Mouse (Mus musculus): ENCODE results near the gene C87977. TPM values are rescaled to one million over a fixed set of nuclear protein-coding genes. Genes with fewer than 3 reads are reported as not detected.

Gene C87977
- not detected for total RNA-seq (2023)

GRCm38 (mm10) chr4:144213218-144213617, at the start of gene C87977:
Gene C87977, minus strand, starts transcription at chr4:144213318.

GRCm38 (mm10) chr4:144190419-144190818, 22.7 kb downstream of the C87977 start, which contains the start of gene Oog2:
Gene Oog2, plus strand, starts transcription at chr4:144190719.

GRCm38 (mm10) chr4:144162563-144162962, 50.6 kb downstream of the C87977 start, which contains the start of gene Oog3:
Gene Oog3, minus strand, starts transcription at chr4:144162663.

Other genes starting within 250 kb of the C87977 start
- gene Gm13101, start 246.4 kb downstream of the C87977 start, total RNA-seq (2023): not detected
- not detected for gene Pramef17, start 218.9 kb downstream of the C87977 start, total RNA-seq (2023)
- not detected for gene Pramel4, start 154.2 kb downstream of the C87977 start, total RNA-seq (2023)
- gene Gm13102, start 106.8 kb downstream of the C87977 start, total RNA-seq (2023): not detected
- not detected for gene Oog3, start 50.7 kb downstream of the C87977 start, total RNA-seq (2023)
- gene Oog2, start 22.6 kb downstream of the C87977 start, total RNA-seq (2023): not detected
- gene Pramel5, start 67.2 kb upstream of the C87977 start, total RNA-seq (2023): not detected
- gene Gm13128, start 116.9 kb upstream of the C87977 start, total RNA-seq (2023): not detected
- gene Gm13119, start 144.6 kb upstream of the C87977 start, total RNA-seq (2023): not detected
- not detected for gene Pramef20, start 164.6 kb upstream of the C87977 start, total RNA-seq (2023)
- gene Pramef12, start 195.1 kb upstream of the C87977 start, total RNA-seq (2023): not detected
- not detected for gene 1700012P22Rik, start 225.5 kb upstream of the C87977 start, total RNA-seq (2023)
- not detected for gene Gm9944, start 240.0 kb upstream of the C87977 start, total RNA-seq (2023)